Mouse (Mus musculus): ENCODE results near the gene Gm20708.

Gm20708 gene

DNA sequence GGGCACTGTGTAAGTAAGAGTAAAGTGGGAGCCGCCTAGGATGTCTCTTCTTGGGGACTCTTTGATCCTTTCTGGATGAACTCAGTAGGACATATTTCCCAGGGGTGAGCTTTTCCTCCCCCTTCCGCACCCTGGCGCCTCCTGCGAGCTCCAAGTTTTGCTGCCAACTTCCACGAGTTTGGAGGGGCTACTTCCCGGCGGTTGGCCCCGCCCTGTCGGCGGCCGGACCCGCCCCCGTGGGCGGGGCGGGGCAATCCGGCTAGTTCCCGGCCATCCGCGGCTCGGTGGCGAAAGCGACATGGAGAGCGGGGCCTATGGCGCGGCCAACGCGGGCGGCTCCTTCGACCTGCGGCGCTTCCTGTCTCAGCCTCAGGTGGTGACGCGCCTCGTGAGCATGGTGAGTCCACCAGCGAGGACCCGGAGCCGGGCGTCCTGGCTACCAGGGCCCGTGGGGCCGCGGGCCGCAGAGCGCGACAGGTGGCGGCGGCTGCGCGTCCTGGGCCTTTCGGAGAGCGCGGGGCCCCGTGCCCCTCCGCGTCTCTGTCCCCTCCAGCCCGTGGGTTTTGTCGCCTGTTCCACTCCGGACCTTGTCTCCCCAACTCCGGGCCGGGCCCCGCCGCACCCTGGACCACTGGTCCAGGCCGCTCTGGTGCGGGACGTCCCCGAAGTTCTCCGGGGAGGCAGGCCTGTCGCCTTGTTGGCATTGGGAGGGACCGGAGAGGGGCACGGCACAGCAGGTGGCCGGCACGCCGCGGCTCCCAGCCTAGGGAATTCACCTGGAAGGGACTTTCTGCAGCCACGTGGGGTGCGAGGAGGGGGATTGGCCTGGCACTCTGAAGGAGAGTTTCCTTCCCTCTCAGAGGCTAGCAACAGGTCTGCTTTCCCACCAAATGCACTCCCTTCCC lies at the start of gene Gm20708, which contains the start of gene Syngr2:
Gene Gm20708 (plus strand): TSS at position 262 of the 905 bp plus-strand sequence.
Gene Syngr2 (plus strand): TSS at position 262 of the 905 bp plus-strand sequence.
- peak; percentile 50 to 62 for DNase-seq (ENCODE audit: low spot score in 2 of 2)

DNA sequence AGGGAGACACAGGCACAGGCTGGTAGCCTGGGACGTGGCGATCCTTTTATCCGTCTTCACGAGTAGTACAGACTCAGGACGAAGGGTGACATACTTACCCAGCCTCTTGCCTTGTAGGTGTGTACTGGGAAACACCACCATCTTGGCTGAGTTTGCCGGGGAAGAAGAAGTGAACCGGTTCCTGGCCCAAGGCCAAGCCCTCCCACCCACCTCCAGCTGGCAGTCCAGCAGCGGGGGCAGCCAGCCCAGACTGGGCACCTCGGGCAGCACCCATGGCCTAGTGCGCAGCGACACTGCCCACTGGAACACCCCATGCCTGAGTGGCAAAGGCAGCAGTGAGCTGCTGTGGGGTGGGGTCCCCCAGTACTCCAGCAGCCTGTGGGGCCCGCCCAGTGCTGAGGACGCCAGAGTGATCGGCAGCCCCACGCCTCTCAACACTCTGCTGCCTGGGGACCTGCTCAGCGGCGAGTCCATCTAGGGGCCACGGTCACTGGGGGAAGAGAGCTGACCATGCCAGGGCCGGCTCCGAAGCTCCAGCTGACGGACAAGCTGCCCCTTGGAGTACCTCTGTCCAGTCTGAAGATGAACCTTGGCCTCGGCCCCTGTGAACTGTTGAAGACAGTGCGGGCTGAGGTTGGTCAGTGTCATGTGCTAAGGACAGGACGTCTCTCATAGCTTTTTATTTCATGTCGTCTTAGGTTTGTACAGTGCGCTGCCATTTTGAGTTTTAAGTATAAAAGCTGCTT lies 48.9 kb upstream of the Gm20708 start:
- DNase-seq (ENCODE audit: low spot score in 2 of 2), result no peak

DNA sequence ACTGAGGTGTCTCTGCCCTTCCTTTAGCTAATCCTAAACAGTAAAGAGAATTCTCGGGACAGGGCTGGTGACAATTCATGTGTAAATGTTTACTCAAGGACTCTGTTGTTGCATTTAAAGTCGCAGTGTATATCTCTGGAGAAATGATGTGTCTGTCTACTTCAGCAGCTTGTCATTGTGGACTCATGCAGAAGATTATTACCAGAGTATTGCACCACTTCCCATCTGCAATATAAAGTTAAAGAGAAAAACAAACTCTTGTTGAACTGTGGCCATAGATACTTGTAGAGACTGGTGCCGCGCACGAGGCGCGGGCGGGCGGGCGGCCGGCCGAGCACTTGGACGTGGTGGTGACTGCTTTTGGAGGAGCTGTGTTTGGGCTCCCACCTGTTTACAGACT lies 47.7 kb upstream of the Gm20708 start:
- no peak for DNase-seq (ENCODE audit: low spot score in 2 of 2)

DNA sequence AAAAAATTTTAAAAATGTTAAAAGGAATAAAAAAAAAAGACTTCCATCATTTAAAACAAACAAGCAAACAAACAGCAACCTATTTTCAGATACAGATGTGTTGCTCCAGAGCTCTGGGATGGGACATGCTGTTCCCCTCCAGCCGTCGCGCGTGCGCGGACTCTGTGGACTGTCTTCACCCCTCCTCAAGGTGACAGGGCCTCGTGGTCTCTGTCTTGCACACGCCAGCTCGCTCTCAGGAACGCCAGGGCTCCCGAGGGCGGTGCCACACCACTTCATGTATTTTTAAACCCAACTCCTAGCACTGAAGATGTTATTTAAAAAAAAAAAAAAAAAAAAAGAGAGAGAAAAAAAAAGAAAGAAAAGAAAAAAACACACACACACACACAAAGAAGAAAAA lies 47.2 kb upstream of the Gm20708 start:
- DNase-seq (ENCODE audit: low spot score in 2 of 2), result no peak

DNA sequence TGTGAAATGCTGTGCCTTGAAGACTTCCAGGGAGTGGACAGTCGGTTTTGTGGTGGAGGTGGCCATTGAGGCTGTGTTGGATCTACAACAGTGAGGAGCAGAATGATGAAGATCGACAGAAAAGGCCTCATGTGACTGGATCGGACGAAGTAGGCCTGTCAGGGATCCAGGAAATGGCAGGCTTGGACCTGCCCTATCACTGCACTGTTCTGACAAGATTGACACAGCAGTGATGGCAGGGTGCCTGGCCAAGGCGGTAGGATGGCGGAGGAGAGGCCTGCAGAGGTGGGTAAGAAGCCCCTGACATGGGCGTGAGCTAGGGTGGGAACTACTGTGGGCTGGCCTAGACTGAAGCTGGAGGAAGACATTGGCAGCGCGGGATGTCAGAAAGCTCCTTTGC lies 45.1 kb upstream of the Gm20708 start:
- no peak for DNase-seq (ENCODE audit: low spot score in 2 of 2)

DNA sequence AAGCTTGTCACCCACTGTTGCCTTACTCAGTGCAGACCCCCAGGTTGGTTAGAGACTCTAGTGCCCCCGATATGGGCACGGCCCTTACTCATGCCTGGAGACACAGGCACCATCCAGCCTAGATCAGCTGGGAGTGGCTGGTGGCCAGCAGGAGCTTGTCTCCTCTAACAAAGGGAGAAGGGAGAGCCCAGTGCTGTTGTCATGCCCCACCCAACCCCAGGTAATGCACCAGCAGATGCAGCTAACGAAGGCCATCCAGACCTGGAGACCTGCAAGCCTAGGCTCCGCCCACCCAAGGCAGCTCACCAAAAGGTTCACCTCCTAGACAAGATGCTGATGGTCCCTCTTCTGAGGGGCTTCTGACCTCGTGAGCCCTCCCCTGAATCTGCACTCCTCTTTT lies 44.1 kb upstream of the Gm20708 start:
- DNase-seq (ENCODE audit: low spot score in 2 of 2), result no peak

DNA sequence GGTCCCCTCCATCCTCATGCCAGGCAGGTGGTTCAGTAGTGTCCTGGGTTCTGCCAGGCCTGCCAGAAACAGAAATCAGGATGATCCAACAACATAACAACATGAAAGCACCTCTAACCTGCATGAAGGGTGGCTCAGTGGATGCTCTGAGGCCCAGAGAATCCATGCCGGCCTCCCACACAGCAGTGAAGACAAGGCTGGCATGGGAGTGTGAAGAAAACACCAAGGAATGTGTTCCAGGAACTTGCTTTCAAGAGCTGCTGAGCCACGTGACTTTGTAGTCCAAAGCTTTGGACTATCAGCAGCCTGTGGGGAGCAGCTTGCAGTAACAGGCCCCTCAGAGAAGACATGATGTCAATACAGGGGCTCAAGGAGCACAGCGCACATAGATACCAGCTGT lies 43.2 kb upstream of the Gm20708 start:
- no peak for DNase-seq (ENCODE audit: low spot score in 2 of 2)

DNA sequence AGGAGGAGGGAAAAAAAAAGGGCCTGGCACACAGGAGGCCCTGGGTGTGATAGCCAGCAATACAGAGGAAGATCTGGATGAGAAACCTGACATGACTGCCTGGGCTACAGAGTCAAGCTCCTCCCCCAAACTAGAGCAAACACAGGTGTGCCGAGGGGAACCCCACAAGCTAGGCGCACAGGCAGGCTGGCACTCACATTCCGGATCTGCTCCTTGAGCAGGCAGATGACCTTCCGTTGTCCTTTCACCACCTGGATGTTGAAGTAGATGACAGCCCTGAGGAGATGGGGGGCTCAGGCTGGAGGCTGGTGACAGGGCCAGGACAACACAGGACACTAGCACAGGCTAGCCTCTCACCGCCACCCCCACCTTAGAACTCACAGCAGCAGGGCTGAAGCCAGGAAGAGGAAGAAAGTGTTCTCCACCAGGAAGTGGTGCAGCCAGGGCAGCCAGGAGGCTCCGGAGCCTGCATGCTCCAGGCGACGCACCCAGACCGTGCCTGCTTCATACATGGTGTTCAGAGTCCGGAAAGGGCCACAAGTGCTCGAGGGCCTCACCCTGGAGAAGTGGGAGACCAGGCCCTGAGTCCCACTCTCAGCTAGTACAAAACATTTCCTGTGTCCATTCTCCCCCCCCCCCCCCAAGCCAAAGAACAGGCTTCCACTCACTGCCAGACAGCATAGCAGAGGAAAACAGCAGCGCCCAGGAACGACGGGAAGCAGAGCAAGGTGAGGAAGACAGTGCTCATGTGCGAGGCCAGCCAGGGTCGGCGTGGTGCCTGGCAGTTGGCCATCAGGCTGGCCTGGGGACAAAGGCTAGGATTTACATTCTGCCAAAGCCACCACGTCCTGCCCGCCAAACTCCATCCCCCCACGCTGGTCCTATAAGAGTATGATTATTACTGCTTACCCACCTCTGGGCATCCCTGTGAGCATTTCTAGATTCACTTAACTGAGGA lies 40.5 kb upstream of the Gm20708 start:
- no peak for DNase-seq (ENCODE audit: low spot score in 2 of 2)

DNA sequence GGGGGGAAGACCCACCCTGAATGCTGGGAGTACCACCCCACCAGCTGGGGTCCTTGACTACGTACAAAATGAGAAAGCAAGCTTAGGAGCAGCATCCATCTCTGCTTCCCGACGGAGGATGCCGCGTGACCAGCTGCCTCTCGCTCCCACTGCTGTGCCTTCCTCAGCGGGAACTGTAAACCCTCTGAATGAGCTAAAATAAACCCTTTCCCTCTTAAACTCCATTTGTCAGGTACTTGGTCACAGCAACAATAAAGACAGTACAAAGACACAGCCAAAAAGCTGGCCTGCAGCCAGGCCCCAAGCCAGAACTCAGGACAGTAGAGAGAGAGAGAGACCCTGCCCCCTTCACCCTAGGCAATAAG lies 39.8 kb upstream of the Gm20708 start:
- no peak for DNase-seq (ENCODE audit: low spot score in 2 of 2)

DNA sequence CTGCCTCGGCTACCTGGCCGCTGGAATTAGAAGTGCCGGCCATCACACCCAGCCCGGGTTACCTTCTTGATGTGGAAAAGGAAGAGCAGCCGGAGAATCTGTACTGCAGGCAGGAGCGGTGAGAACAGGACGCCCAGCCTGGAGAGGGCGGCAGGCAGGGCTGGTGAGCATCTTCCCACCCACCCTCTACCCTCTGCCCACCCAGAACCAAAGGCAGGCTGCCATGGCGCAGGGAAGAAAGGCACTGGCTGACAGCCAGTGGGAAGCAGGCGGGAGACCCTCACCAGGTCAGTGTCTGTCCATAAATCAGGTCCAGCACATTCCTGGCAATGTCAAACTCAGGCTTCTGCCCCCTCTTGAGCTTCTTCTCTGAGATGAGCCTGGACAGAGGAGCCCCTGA lies 39.1 kb upstream of the Gm20708 start:
- DNase-seq (ENCODE audit: low spot score in 2 of 2), result no peak

DNA sequence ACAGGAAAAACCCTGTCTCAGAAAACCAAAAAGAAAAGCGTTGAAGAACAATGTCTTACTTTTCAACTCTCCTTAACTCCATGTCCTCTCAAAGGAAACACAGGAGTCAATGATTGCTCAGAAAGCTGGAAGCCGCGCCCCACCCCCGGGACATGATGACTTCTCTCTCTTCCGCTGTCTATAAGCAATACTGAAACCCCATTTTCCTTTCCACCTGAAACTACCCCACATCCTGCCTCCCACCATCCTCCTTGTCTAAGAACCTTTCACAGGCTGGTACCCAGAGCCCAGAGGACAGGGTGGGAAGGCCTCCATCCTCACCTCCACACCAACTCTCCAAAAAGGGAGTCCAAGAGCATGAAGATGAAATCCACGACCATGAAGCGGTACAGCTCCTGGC lies 37.1 kb upstream of the Gm20708 start:
- no peak for DNase-seq (ENCODE audit: low spot score in 2 of 2)

DNA sequence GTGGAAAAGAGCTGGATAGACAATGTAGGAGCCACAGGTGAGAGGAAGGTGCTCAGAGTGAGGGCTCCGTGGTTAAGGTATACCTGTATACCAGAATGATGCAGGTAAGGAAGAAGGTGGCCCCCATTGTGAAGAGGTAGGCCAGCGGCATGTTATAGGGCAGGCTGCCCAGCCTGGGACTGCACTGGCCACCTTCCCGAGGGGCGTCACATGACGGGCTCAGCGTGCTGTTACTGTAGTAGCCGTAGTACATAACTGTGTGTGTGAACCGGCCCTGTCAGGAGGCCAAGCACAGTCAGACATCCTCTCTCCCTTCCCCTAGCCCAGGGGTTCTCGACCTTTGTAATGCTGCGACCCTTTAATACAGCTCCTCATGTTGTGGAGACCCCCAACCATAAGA lies 34.5 kb upstream of the Gm20708 start:
- DNase-seq (ENCODE audit: low spot score in 2 of 2), result no peak

DNA sequence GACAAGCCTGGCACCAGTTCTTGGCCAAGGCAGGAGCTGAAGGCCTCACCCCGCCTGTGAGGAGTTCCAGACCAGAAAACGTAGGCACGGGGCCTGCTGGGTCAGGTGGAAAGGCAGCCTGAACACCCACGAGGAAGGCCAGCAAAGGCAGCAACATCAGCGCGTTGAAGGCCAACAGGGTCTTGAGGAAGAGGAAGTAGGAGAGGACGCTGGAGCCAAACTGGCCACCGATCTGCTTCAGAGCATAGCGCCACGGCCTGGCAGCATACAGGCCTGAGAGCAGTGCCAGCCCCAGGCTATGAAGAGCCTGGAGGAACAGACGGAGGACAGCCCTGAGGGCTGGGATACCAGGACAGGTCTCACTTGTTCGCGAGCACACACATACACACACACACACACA lies 33.9 kb upstream of the Gm20708 start:
- no peak for DNase-seq (ENCODE audit: low spot score in 2 of 2)

DNA sequence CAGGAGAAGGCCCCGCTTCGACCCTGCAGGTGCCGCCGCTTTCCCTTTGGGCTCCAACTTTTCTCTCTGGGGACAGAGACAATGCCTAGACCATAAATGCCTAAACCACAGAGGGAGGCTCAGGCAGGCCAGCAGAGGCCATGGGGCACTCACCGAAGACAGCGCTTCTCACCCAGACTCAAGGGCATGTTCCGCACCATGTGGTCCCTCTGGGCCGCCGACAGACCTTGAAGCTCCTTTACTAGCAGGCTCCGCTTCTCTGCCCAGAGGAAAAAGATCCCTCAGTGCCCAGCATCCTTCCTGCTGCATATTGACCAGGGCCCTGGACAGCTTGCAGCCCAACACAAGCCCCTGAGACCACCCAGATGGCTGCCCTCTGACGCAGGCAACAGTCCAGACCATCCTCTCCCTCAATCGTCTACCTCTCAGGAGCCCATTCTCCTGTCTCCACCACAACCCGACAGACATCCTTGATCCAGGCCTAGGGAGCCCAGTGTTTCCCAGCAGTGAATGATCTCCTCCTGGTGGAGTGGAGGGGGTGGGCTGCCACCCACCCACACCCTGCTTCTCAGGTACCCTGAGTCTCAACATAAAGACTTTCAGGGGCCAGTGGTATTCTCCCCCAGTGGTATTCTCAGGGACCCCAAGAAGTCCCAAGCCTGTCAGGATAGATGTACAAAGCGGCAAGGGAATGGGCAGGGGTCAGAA lies 33.2 kb upstream of the Gm20708 start:
- DNase-seq (ENCODE audit: low spot score in 2 of 2), result no peak

DNA sequence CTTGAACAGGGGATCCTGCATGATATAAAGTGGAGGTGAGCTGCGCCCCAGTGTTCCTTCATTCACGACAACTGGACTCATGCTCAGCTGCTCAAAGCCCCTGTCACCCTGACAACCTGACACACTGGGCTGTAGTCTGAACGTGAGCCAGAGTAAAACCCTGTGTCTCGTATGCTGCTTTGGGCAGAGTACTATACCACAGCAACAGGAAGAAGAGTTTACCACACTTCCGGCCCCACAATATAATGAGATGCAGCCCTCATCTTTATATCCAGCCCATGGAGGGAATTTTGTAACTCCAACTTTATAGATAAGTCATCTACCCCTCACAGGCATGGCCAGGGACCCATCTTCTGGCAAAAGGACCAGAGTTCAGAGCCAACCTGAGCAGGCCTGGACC lies 32.4 kb upstream of the Gm20708 start:
- DNase-seq (ENCODE audit: low spot score in 2 of 2), result peak; percentile 48 to 64

DNA sequence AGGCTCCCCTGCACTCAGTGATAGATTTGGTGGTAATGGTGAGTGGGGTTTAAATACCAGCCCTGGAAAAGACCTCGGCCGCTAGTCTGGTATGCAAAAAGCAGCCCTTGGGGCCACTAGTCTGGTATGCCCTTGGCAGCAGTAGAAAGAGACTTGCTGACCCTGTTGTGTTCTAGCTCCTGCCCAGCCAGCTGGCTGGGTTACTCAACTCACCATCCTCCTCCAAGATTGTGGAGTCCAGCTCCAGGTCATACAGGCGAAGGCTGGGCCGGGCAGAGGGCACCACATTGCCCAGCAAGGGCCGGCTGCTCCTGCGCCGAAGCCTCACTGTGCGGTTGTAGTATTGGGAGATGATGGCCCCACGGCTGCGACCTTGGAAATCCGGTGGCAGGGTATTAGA lies 31.4 kb upstream of the Gm20708 start:
- DNase-seq (ENCODE audit: low spot score in 2 of 2), result no peak

DNA sequence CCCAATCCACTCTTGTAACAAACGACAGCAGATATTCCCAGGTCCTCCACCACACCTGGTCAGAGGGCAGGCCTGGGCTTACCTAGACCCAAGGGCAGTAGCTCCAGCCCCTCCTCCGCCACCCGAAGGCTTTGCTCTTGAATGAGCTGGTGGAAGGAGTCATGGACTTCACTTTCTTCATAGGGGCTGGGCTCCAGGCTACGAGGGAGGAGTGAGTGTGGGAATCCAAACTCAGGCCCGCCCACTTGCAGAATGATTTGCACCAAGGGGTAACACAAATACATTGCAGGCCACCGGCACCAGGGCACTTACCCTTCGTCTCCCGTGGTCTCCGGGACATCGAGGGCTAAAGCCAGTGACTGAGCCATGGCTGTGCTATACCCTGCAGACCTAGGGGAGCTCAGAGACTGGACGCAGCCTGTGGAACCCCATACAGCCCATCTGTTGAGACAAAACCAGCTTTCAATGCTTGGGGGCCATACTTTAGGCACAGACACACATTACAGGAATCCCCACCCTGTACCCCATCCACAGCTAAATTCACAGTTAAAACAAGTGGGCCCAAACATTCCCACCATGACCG lies 30.5 kb upstream of the Gm20708 start:
- DNase-seq (ENCODE audit: low spot score in 2 of 2), result no peak

DNA sequence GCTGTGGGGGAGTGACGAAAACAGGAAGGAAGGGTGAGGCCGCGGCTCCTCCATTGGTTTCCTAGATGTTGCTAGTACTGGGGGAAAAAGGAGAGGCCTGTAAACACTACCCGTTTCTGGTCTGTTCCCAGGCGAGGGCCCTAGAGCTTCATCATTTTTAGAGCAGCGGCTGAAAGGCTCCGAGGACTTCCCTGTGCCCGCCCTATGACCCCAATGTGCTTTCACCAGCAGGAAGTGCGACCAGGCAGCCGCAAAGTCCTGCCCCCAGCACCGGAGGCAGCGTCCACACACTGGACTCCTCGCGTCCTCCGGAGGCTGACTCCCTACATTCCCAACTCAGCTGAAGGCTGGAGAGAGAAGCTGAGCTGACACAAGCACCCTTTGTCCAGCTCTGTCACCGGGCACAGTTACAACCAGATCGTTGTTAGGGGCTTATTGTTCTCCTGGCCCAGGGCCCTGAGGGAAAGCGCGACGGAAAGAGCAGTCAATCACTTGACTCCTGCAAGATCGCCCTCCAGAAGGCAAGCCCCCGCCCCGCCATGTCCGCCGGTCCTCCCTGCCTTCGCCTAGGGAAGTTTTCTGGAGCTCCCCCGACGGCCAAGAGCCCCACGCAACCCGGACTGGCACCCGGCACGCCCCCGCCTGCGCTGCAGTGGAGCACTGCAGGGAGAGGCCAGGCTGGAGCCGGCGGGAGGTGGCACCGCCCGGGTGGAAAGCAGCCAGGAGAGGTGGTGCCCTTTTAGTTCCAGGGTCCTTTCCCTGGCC lies 29.9 kb upstream of the Gm20708 start:
- DNase-seq (ENCODE audit: low spot score in 2 of 2), result peak; percentile 57 to 60

DNA sequence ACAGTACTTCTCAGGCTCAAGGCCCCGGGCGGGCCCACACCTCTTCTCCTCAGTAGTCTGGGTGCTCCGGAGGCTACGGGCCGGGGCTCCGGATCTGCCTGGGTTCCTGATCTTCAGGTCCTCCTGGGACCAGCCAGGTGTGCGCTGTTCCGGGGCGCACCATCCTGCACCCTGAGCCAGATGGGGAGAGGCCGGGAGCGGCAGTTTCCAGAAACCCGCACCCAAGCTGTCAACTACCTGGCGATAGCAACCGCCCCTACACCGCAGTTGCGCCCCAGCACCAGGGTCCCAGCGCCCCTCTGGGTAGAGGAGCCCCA lies 29.3 kb upstream of the Gm20708 start:
- no peak for DNase-seq (ENCODE audit: low spot score in 2 of 2)

DNA sequence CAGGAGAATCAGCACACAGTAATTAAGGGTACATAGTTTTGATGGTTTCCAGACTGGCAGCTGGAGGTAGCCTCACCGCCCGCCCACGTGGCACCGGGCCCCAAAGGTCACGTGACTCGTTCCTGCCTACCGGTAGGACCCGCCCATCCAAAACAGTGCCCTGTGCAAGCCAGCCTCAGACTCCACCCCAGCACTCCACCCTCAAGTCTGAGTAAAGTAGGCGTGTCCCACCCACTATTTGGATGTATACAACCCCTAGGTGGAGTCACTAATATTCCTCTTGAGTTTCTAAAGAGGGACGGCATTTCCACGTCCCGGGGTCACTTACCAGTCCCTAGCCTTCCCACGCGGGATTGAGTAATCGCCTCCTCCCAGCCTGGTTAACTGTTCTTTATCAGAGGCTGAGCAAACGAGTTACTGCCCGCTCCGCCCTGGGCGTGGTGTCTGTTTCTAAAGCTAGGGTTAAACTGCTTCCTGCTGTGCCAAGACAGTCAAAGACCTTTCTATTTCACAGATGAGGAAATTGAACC lies 28.8 kb upstream of the Gm20708 start:
- DNase-seq (ENCODE audit: low spot score in 2 of 2), result peak; percentile 93 to 95
